Mouse (Mus musculus) heart, postnatal 0 days (tissue): ENCODE data around the gene Ctcf.

Experiments used
- CTCF ChIP-seq: IDR thresholded peaks from 2 replicates; pipeline ENCODE4 v1.5.1; 2016; ENCODE audit warnings: antibody characterized with exemption, control low read depth, low read depth
- EP300 ChIP-seq: IDR thresholded peaks from 2 replicates; pipeline ENCODE4 v1.6.1; 2016; ENCODE audit warnings: antibody characterized with exemption, low read depth

GRCm38 (mm10) chr8:105700966-105701824, 64.8 kb downstream of the Ctcf start, which contains the start of the genes Acd and Pard6a:
- TF ChIP-seq EP300, result no peak
- no peak for TF ChIP-seq CTCF
